Mouse (Mus musculus) C2C12 (cell line): ENCODE data around the gene Pip5k1c.

Experiments used
- CTCF ChIP-seq: IDR thresholded peaks from one replicate; pipeline ENCODE4 v1.5.1; 2011; ENCODE audit not compliant: control insufficient read depth, insufficient read depth, insufficient read length
- MYOD1 ChIP-seq: IDR thresholded peaks from one replicate; pipeline ENCODE4 v1.6.1; 2011; ENCODE audit warnings: low read depth; ENCODE audit not compliant: control insufficient read depth, insufficient read length

GRCm38 (mm10) chr10:81319741-81320549 lies 27.2 kb downstream of the Pip5k1c start:
- TF ChIP-seq CTCF (no peak), MYOD1 (no peak)
